ENCODE assay signal across 8 mouse cellular contexts in genomic region chr11:95144946-95145483, GRCm38 (mm10). TPM values are rescaled to one million over a fixed set of nuclear protein-coding genes. Genes with fewer than 3 reads are reported as not detected.
DNase-seq lines count a peak whose midpoint lies in the region; ATAC-seq and TF ChIP-seq lines count a peak whose summit lies in the region.

No protein-coding gene starts in this region.

- intact Hi-C loops in left cerebral cortex, adult 2 months (cut with DNase I): loop anchor here (10.0 kb wide), 1 partner anchor 860 kb away; the partner anchor contains the start of gene Igf2bp1

- H3K4me1 ChIP-seq in liver, embryonic 12.5 days: peaks cover 20% of the 10 kb centered on the region

- no peak for ATAC-seq in liver, embryonic 12.5 days

- peaks cover 100% of the 10 kb centered on the region for H3K27me3 ChIP-seq in liver, embryonic 12.5 days (replicated peaks)

- 2% methylated on average over 34 of the region's 34 CpGs for WGBS in liver, embryonic 12.5 days (ENCODE audit: insufficient replicate concordance)

- no peaks in the 10 kb centered on the region for H3K9me3 ChIP-seq in liver, embryonic 12.5 days (replicated peaks)

- DNase-seq in adrenal gland, postnatal 14 days: peak; percentile 17
- DNase-seq in adrenal gland, postnatal 4 days (ENCODE audit: low spot score in 2 of 2): no peak
- peak; percentile 12 for DNase-seq in thymus, postnatal 0 days (ENCODE audit: low spot score)
- no peak for DNase-seq in thymus, postnatal 25 days
- DNase-seq in frontal cortex, postnatal 10 days (ENCODE audit: low spot score in 2 of 2): no peak
- DNase-seq in ovary, adult 18-20 months (ENCODE audit: low spot score): no peak
- DNase-seq in left cerebral cortex, adult 2 months (ENCODE audit: extremely low spot score in 1 of 2, low spot score in 2 of 2): no peak

- no peaks in the 10 kb centered on the region for H3K36me3 ChIP-seq in liver, embryonic 12.5 days

- peak overlapping the region; percentile 52 for H3K4me3 ChIP-seq in liver, embryonic 12.5 days
- no peak overlapping the region for H3K4me3 ChIP-seq in left cerebral cortex, adult 2 months

- no peak overlapping the region for H3K9ac ChIP-seq in liver, embryonic 12.5 days

- no peak overlapping the region for H3K27ac ChIP-seq in liver, embryonic 12.5 days
- no peak overlapping the region for H3K27ac ChIP-seq in left cerebral cortex, adult 2 months

- no peak for TF ChIP-seq CTCF in left cerebral cortex, adult 2 months (IDR thresholded peaks at IDR 0.05)

- peak overlapping the region; percentile 70 for H3K4me2 ChIP-seq in liver, embryonic 12.5 days

RNA-seq across cellular contexts. Expression of gene Dlx4, which starts 1.0 kb away (rescaled TPM):
- total RNA-seq in adrenal gland, postnatal 14 days (2021): not detected in 2 replicates
- total RNA-seq in adrenal gland, postnatal 4 days (2021): under 1 TPM; 0.31 to 0.53 TPM
- polyA plus RNA-seq in thymus, postnatal 0 days (2015; fragmentation: Nextera tagmentation; extraction: Ambion mirVana): 0.17 and 0.21 TPM in 2 replicates
- polyA plus RNA-seq in liver, embryonic 12.5 days (2016; fragmentation: Nextera tagmentation; extraction: Ambion mirVana): 0.06 TPM in 1 of 2 replicates, not detected in the other
- total RNA-seq in left cerebral cortex, adult 2 months (2021): not detected

RNA-seq across cellular contexts. Expression of gene Dlx3, which starts 25.1 kb away (rescaled TPM):
- not detected in 2 replicates for total RNA-seq in adrenal gland, postnatal 14 days (2021)
- total RNA-seq in adrenal gland, postnatal 4 days (2021): under 1 TPM in 1 of 2 experiments, not detected in 1; 0.17 TPM
- 0.33 and 0.45 TPM in 2 replicates for polyA plus RNA-seq in thymus, postnatal 0 days (2015; fragmentation: Nextera tagmentation; extraction: Ambion mirVana)
- polyA plus RNA-seq in liver, embryonic 12.5 days (2016; fragmentation: Nextera tagmentation; extraction: Ambion mirVana): 0.05 and 0.08 TPM in 2 replicates
- not detected for total RNA-seq in left cerebral cortex, adult 2 months (2021)

Comparison
In these comparisons a context has a peak if more than half of its experiments do, and no peak if none do; other contexts are left out.
1. DNase-seq: peak in adrenal gland, postnatal 14 days (single experiment) and thymus, postnatal 0 days (single experiment); none in adrenal gland, postnatal 4 days (0 of 2), thymus, postnatal 25 days (single experiment), frontal cortex, postnatal 10 days (0 of 2), ovary, adult 18-20 months (single experiment) and left cerebral cortex, adult 2 months (0 of 2).